Mouse (Mus musculus) brain, embryonic 14.5 days (tissue): ENCODE results near the gene Utp11.

Experiments used
- CTCF ChIP-seq: fragments of 200-500 bp; IDR thresholded peaks from 2 replicates; pipeline ENCODE4 v1.5.1; 2012; ENCODE audit warnings: inconsistent platforms, mild to moderate bottlenecking, moderate library complexity, borderline replicate concordance; ENCODE audit not compliant: insufficient read depth, insufficient read length; ENCODE audit errors: extremely low read depth
- POLR2A ChIP-seq: fragments of 200-500 bp; IDR thresholded peaks from 2 replicates; pipeline ENCODE4 v1.6.1; 2012; ENCODE audit warnings: mild to moderate bottlenecking, inconsistent platforms, borderline replicate concordance; ENCODE audit not compliant: poor library complexity, insufficient read depth, insufficient read length, severe bottlenecking; ENCODE audit errors: extremely low read depth

- TF ChIP-seq POLR2A (no peak), CTCF (no peak)
Observed at GRCm38 (mm10) chr4:124647909-124648308, 45.5 kb downstream of the Utp11 start.
